Mouse (Mus musculus) intestine, embryonic 16.5 days (tissue): Measurements from ENCODE around the gene Gpr153. TPM values are rescaled to one million over a fixed set of nuclear protein-coding genes. Genes with fewer than 3 reads are reported as not detected.

ENCODE experiments used
- polyA plus RNA-seq: library from polyadenylated mRNA; unstranded; fragments of >200 nt; fragmentation: Nextera tagmentation; extraction: Ambion mirVana; gene quantifications from 2 replicates; pipeline ENCODE4 v1.2.1, GENCODE M21; 2015

Gene Gpr153
- polyA plus RNA-seq, 1 experiment from 2014 or later: 3.4 TPM

Other genes with a start within 250 kb of the Gpr153 start
- gene Zbtb48, start 246.6 kb upstream of the Gpr153 start, polyA plus RNA-seq: 13.5 and 16.6 TPM in 2 replicates
- gene Tas1r1, start 235.7 kb upstream of the Gpr153 start, polyA plus RNA-seq: 0.20 and 0.21 TPM in 2 replicates
- 22.4 and 22.7 TPM in 2 replicates for gene Nol9, start 234.9 kb upstream of the Gpr153 start, polyA plus RNA-seq
- gene Plekhg5, start 201.7 kb upstream of the Gpr153 start, polyA plus RNA-seq: 14.2 and 17.0 TPM in 2 replicates
- 1.8 and 2.4 TPM in 2 replicates for gene Tnfrsf25, start 158.3 kb upstream of the Gpr153 start, polyA plus RNA-seq
- gene Espn, start 121.9 kb upstream of the Gpr153 start, polyA plus RNA-seq: 31.6 and 39.5 TPM in 2 replicates
- 0.68 and 0.98 TPM in 2 replicates for gene Hes2, start 115.4 kb upstream of the Gpr153 start, polyA plus RNA-seq
- 49.4 and 52.5 TPM in 2 replicates for gene Acot7, start 96.1 kb upstream of the Gpr153 start, polyA plus RNA-seq
- gene Hes3, start 17.4 kb downstream of the Gpr153 start, polyA plus RNA-seq: not detected in 2 replicates
- gene Icmt, start 23.0 kb downstream of the Gpr153 start, polyA plus RNA-seq: 13.7 and 15.4 TPM in 2 replicates
- gene Rnf207, start 44.8 kb downstream of the Gpr153 start, polyA plus RNA-seq: 1.5 and 1.8 TPM in 2 replicates
- 281 and 323 TPM in 2 replicates for gene Rpl22, start 51.5 kb downstream of the Gpr153 start, polyA plus RNA-seq
- gene Chd5, start 64.4 kb downstream of the Gpr153 start, polyA plus RNA-seq: 1.5 and 1.9 TPM in 2 replicates
- 1.4 and 1.7 TPM in 2 replicates for gene Nphp4, start 202.5 kb downstream of the Gpr153 start, polyA plus RNA-seq
- gene Kcnab2, start 203.6 kb downstream of the Gpr153 start, polyA plus RNA-seq: 3.3 and 4.4 TPM in 2 replicates